Mouse (Mus musculus) ES-E14 (cell line): Measurements from ENCODE around the gene Themis2. TPM values are rescaled to one million over a fixed set of nuclear protein-coding genes. Genes with fewer than 3 reads are reported as not detected.
A peak's percentile ranks its signal among the peaks of the same experiment; 100 is the strongest.

Experiments used
- DNase-seq: peaks from one replicate; pipeline ENCODE4 v3.0.0-alpha.2; 2013; ENCODE audit warnings: low read depth, low spot score
- H3K27ac ChIP-seq: 2 replicates; pipeline ENCODE4 v1.5.1; 2012; ENCODE audit warnings: low read depth, mild to moderate bottlenecking, low read length, moderate library complexity, mixed read lengths; ENCODE audit not compliant: poor library complexity, insufficient read depth, severe bottlenecking
- H3K36me3 ChIP-seq: 2 replicates; pipeline ENCODE4 v1.6.1; 2012; ENCODE audit warnings: mild to moderate bottlenecking, low read length, moderate library complexity, mixed read lengths; ENCODE audit not compliant: control insufficient read depth, poor library complexity, insufficient read depth, severe bottlenecking
- H3K4me1 ChIP-seq, 2 experiments: fragments of 150-350 bp in 1 of 2; sonication (generic) in 1 of 2; 2 replicates each; pipeline ENCODE4 v1.6.1; 2012; ENCODE audit warnings: low read length in 2 of 2, mild to moderate bottlenecking in 1 of 2, mixed read lengths in 1 of 2; ENCODE audit not compliant: control insufficient read depth in 2 of 2, insufficient read depth in 2 of 2, poor library complexity in 1 of 2
- H3K4me3 ChIP-seq, 2 experiments: fragments of 150-350 bp in 1 of 2; sonication (generic) in 1 of 2; 2 replicates each; pipeline ENCODE4 v1.5.1; 2012; ENCODE audit warnings: low read length in 2 of 2, low read depth in 1 of 2, mild to moderate bottlenecking in 1 of 2, mixed read lengths in 1 of 2; ENCODE audit not compliant: insufficient read depth in 1 of 2, poor library complexity in 1 of 2, severe bottlenecking in 1 of 2
- H3K9ac ChIP-seq: 2 replicates; pipeline ENCODE4 v1.6.1; 2012; ENCODE audit warnings: low read depth, mild to moderate bottlenecking, low read length, mixed read lengths; ENCODE audit not compliant: poor library complexity, insufficient read depth, severe bottlenecking
- H3K9me3 ChIP-seq: fragments of 150-350 bp; sonication (generic); 2 replicates; pipeline ENCODE4 v1.6.1; 2012; ENCODE audit warnings: low read depth, mild to moderate bottlenecking, low read length; ENCODE audit not compliant: control insufficient read depth, insufficient read depth
- CHD2 ChIP-seq: IDR thresholded peaks from 2 replicates; pipeline ENCODE4 v1.6.1; 2014; ENCODE audit warnings: mild to moderate bottlenecking, low read depth, low read length, inconsistent platforms
- HCFC1 ChIP-seq: IDR thresholded peaks from 2 replicates; pipeline ENCODE4 v1.6.1; 2012; ENCODE audit warnings: low read length, inconsistent platforms, borderline replicate concordance; ENCODE audit not compliant: insufficient read depth
- MAFK ChIP-seq: IDR thresholded peaks from 2 replicates; pipeline ENCODE4 v1.6.1; 2014; ENCODE audit warnings: mild to moderate bottlenecking, low read depth, low read length, inconsistent platforms; ENCODE audit not compliant: insufficient read depth
- ZC3H11A ChIP-seq: IDR thresholded peaks from 2 replicates; pipeline ENCODE4 v1.6.1; 2012; ENCODE audit warnings: low read depth, mild to moderate bottlenecking, inconsistent platforms, low read length, borderline replicate concordance
- ZNF384 ChIP-seq: IDR thresholded peaks from 2 replicates; pipeline ENCODE4 v1.6.1; 2012; ENCODE audit warnings: low read depth, low read length, inconsistent platforms
- in situ Hi-C, 2 experiments: fragments of 600-800 bp; cut with MboI; formaldehyde crosslinking; loops; one replicate each; pipeline ENCODE4 v1.15.1; 2025; ENCODE audit warnings: low sequenced_read_pairs in 2 of 2, inconsistent platforms in 1 of 2; ENCODE audit not compliant: unreplicated experiment in 2 of 2
- total RNA-seq: library from RNA; depleted of rRNA; stranded (reverse); fragments of 300-350 nt; gene quantifications from 2 replicates; pipeline ENCODE4 v1.2.3, GENCODE M21; 2012

Gene Themis2
- total RNA-seq, 1 experiment: 1.1 TPM

GRCm38 (mm10) chr4:132805146-132805545 is 9.0 kb upstream of the Themis2 start:
- no peak for DNase-seq
- Histone ChIP-seq H3K9me3 (no peaks in the 10 kb centered on the region), H3K4me1 (peaks cover 4 to 9% of the 10 kb centered on the region in 2 experiments; a peak in 2 of 4 replicates), H3K4me3 (no peak overlapping the region), H3K27ac (no peak overlapping the region), H3K9ac (no peak overlapping the region), H3K36me3 (no peaks in the 10 kb centered on the region)
- in situ Hi-C loops: no loop called here
- TF ChIP-seq CHD2 (no peak), ZNF384 (no peak), ZC3H11A (no peak), HCFC1 (no peak), MAFK (no peak)

GRCm38 (mm10) chr4:132804331-132804730 is 8.1 kb upstream of the Themis2 start:
- no peak overlapping the region for H3K9ac ChIP-seq
- no peak for DNase-seq
- TF ChIP-seq CHD2 (no peak), ZNF384 (peak; percentile 79; the same call in 1 of the 2 replicates), MAFK (no peak), ZC3H11A (no peak)
- no peaks in the 10 kb centered on the region for H3K36me3 ChIP-seq
- in situ Hi-C loops: no loop called here
- no peak overlapping the region for H3K27ac ChIP-seq
- no peak overlapping the region for H3K4me3 ChIP-seq
- peaks cover 4 to 9% of the 10 kb centered on the region in 2 experiments; a peak in 2 of 4 replicates for H3K4me1 ChIP-seq
- H3K9me3 ChIP-seq: no peaks in the 10 kb centered on the region

- H3K4me3 ChIP-seq: no peak overlapping the region
- no peak overlapping the region for H3K9ac ChIP-seq
- no peak overlapping the region for H3K27ac ChIP-seq
- no peak for DNase-seq
- in situ Hi-C loops: no loop called here
- no peak for TF ChIP-seq MAFK
- TF ChIP-seq ZNF384: no peak
- TF ChIP-seq HCFC1: no peak
- no peak for TF ChIP-seq ZC3H11A
- TF ChIP-seq CHD2: no peak
- H3K9me3 ChIP-seq: no peaks in the 10 kb centered on the region
- H3K36me3 ChIP-seq: no peaks in the 10 kb centered on the region
- peaks cover 4 to 9% of the 10 kb centered on the region in 2 experiments; a peak in 2 of 4 replicates for H3K4me1 ChIP-seq
These were observed 7.7 kb upstream of the Themis2 start for GRCm38 (mm10) chr4:132803876-132804275.

GRCm38 (mm10) chr4:132803212-132803611 is 7.0 kb upstream of the Themis2 start:
- in situ Hi-C loops: no loop called here
- H3K9me3 ChIP-seq: no peaks in the 10 kb centered on the region
- peaks cover 4 to 9% of the 10 kb centered on the region in 2 experiments; a peak in 2 of 4 replicates for H3K4me1 ChIP-seq
- no peaks in the 10 kb centered on the region for H3K36me3 ChIP-seq
- no peak overlapping the region for H3K4me3 ChIP-seq
- no peak overlapping the region for H3K27ac ChIP-seq
- TF ChIP-seq ZC3H11A: no peak
- TF ChIP-seq ZNF384: peak; percentile 4; the same call in 1 of the 2 replicates
- TF ChIP-seq HCFC1: no peak
- TF ChIP-seq CHD2: no peak
- 0 out of 2 replicates have a peak, but pooled peaks have one; percentile 31 for TF ChIP-seq MAFK
- H3K9ac ChIP-seq: no peak overlapping the region
- no peak for DNase-seq

- peak overlapping the region; percentile 1; the same call in 1 of the 2 replicates for H3K27ac ChIP-seq
- DNase-seq: no peak
- H3K9me3 ChIP-seq: no peaks in the 10 kb centered on the region
- peak overlapping the region; percentile 64 for H3K9ac ChIP-seq
- in situ Hi-C loops: no loop called here
- H3K4me3 ChIP-seq: peak overlapping the region; percentile 23 to 64
- peaks cover 4 to 9% of the 10 kb centered on the region in 2 experiments; a peak in 2 of 4 replicates for H3K4me1 ChIP-seq
- TF ChIP-seq CHD2 (no peak), ZNF384 (no peak), ZC3H11A (no peak), HCFC1 (no peak), MAFK (no peak)
- H3K36me3 ChIP-seq: no peaks in the 10 kb centered on the region
These were observed 6.0 kb upstream of the Themis2 start for GRCm38 (mm10) chr4:132802171-132802637.
